Mouse (Mus musculus) layer of hippocampus, postnatal 10 days (tissue): ENCODE data around the gene Smg9. TPM values are rescaled to one million over a fixed set of nuclear protein-coding genes. Genes with fewer than 3 reads are reported as not detected.
A peak's percentile ranks its signal among the peaks of the same experiment; 100 is the strongest.

ENCODE experiments used
- DNase-seq, 2 experiments: peaks; one replicate each; pipeline ENCODE4 v3.0.0; 2021; ENCODE audit warnings: low spot score in 2 of 2
- total RNA-seq, 2 experiments: library from RNA; stranded (reverse); gene quantifications; 2 replicates each; pipeline ENCODE4 v1.2.3; 2021

The Smg9 gene
- total RNA-seq, 2 experiments from 2014 or later, result 33.5 to 34.3 TPM

DNA sequence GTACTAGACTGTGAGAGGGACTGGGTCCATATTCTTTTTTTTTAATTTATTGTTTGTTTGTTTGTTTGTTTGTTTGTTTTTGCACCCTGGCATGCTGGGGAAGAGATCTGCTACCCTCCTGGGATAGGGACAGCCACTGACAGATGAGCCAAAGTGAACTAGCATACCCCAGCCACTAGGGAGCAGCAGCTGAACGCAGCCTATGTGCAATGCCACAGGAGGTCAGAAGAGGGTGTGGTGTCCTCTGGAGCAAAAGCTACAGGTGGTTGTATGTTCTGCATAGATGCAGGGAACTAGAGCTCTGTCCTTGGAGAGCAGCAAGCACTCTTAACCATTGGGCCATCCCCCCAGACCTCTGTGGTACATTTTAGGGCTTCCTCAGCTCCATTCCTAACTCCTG, 42.4 kb downstream of the Smg9 start:
- peak; percentile 50 to 57 for DNase-seq

DNA sequence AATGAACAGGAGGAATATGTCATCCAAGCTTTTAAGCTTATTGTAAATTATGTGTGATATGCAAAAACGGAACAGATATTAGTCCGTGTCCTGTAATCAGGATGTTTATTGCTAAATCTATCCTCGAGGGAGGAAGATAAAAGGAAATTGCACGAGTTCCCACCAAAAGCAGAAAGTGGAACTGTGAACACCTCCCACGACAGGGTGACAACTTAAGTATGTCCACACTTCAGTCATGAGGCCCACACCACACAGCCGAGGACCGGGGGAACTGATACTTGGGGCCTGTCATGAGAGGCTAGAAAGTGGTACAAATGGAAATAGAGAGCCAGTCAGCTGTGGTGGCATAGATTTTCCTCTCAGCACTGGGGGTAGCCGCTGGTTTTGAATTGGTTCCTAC, 42.9 kb downstream of the Smg9 start:
- DNase-seq, result no peak

GRCm38 (mm10) chr7:24445266-24445926, 46.0 kb downstream of the Smg9 start:
- no peak for DNase-seq

GRCm38 (mm10) chr7:24446697-24447340, 47.4 kb downstream of the Smg9 start:
- DNase-seq, result no peak

GRCm38 (mm10) chr7:24448782-24449517, 49.5 kb downstream of the Smg9 start:
- DNase-seq, result no peak

- no peak for DNase-seq
These were observed 51.2 kb downstream of the Smg9 start for GRCm38 (mm10) chr7:24450585-24451017.

GRCm38 (mm10) chr7:24451855-24452311, 52.5 kb downstream of the Smg9 start, which contains the start of gene Irgc1:
Gene Irgc1, minus strand, starts transcription at chr7:24452297.
- no peak for DNase-seq

DNA sequence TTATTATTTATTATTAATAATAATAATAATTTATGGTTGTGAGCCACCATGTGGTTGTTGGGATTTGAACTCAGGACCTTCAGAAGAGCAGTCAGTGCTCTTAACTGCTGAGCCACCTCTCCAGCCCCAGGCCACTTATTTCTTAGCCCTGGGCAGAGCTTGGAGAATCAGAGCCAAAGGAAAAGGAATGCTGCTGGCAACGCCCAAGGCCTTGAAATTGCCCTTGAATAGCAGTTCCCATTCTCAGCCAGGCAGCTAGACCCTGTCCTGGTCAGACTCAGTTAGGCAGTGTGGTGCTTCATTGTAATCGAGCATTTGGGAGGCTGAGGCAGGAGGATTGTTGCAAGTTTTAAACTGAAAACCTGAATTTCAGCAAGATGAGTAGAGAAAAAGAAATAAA, 54.8 kb downstream of the Smg9 start:
- no peak for DNase-seq

DNA sequence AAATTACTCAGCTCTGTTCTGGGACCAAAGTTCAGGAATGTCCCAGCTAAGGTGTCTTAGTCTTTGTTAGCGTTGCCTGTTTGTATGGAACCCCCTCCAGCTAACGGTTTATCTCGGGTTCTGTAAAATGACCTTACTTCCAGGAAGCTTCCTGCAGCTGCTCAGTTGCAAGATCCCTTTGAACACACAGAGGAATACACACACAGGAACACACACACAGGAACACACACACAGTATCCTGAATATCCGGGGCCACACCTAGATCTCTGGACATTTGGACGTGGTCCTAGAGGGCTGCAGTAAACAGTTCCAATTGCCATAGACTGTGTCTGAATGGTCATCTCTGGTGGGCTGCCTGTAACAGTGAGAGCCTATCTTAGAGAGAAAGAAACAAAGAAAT, 56.3 kb downstream of the Smg9 start:
- no peak for DNase-seq

DNA sequence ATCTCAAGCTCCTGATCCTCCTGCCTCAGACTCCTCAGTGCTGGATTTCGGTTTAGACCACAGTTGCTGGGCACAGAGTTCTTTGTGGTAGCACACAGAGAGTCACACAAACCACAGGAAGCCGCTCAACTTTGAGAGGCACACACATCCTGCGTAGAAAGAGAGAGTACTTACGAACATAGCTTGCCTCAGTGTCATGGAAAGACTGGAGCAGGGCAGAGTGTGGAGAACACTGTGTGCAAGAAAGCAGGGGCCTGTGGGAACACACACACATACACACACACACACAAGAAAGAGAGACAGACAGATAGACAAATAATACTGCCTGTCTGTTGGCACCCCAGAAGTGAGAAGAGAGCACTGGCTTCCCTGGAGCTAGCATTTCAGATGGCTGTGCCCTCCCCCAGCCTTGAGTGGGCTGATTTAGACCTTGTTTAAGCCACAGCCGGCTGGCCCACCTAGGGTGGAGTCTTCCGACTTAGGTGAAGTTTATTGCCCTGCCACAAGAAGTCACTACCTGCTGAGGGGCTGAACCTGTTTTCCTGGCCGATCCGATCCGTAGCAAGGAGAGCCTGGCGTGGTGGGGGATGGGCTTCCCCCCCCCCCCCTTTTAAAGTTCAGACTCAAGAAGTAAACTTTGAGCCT, 58.4 kb downstream of the Smg9 start:
- no peak for DNase-seq

DNA sequence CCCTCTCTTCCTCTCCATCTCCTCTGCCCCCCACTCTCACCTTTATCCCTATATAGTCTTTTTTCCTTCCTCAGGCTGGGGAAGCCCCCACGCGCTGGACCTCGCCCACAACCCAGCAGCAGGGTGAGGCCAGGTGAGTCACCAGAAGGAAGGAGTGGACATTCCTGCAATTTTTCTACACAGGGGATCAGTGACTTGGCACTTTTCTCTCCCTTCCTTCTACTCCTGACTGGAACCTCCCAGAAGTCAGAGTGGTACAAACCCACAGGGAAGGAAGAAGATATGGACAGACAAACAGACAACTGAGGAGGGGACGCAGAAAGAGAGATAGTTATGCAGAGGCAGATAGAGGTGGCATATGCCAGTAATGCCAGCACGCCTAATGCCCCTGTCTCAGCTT, 60.0 kb downstream of the Smg9 start:
- no peak for DNase-seq

- no peak for DNase-seq
These were observed 60.4 kb downstream of the Smg9 start for GRCm38 (mm10) chr7:24459843-24460242.

DNA sequence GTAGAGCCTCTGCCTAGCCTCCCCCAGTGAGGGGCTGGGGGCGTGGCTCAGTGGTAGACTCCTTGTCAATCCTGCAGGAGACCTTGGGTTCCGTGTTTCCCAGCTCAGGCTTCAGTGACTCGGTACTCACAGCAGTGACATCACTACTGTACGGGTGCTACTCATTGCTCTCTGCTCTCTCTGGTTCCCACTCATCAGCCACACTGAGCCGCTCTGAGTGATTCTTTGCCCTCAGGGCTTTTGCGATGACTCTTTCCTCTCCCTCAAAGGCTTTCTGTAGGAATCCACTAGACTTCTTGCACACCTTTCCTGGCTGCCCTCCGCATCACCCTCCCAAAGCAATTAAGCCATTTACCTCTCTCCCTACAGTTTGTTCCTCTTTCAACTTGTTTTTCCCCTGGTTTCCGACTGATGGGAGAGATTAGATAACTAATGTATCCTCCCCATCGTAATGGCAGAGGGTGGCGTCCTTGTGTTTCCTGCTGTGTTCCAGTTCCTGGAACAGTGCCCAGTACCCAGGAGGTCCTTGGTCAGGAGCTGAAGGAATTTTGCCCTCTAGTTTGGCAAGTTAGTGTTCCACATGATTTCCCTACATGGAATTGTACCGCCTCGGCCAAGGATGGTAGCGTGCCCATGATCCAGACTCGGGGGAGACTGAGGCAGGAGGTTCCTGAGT, 62.1 kb downstream of the Smg9 start:
- no peak for DNase-seq

DNA sequence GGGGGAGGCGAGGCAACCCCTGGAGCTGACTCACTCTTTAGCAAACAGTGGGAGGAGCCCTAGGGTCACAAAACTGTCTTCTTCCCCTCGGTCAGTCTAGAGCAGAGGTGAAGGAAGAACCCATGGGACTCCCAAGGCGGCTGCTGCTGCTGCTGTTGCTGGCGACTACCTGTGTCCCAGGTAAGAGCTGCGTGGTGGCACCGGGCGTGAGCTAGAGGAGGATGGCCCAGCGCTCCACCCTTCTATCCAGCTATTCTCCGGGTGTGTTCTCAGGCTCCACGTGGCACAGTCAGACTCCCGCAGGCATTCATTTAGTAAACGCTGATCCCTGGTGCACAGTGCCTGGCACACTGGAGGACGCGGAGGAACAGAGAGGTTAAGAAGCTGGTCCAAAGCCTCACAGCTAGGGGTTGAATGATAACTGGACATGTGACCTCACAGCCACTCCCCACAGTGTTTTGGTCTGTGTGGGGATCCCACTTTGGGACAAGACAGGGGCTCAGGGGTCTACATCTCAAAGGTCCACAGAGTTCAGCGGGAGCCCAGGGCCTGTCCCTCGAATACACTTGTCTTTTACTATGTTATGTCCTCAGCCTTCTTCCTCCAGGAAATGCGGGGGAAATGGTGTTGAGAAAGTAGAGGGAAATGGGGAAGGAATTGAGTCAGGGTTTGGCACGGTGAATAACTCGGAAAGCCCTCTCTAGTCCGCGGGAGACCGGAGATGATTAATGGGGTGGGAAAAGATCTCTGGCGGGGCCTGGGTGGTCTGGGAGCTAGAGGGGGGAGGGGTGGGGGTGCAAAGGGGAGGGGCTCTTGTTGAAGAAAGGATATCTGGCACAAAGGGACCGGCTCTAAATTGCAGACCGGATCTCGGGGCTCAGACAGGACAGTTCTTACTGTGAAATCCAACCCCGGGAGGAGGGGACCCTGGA, 63.2 kb downstream of the Smg9 start, which contains the start of gene Plaur:
TSS of gene Plaur (plus strand) at position 97 of the 932 bp plus-strand sequence.
- DNase-seq, result no peak

- DNase-seq, result no peak
These were observed 67.4 kb downstream of the Smg9 start for GRCm38 (mm10) chr7:24466835-24467234.

DNA sequence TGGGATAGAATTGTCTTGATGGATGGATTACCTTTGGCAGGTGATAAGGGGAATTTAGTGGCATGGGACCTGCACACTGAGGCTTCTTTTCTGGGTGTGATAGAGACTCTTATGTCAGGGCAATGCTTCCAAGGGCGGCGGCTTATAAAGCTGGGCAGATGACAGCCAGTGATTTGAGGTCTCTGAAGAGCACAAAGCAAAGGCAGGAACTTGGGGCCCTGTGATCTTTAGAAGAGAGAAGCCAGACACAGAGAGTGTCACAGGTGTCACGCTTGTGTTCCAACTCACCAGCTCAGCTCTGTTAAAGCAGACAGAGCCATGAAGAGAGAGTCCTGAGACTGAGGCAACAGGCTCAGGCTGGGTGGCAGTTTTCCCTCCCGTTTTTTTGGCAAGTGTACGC, 68.5 kb downstream of the Smg9 start:
- DNase-seq, result no peak

- no peak for DNase-seq
These were observed 69.7 kb downstream of the Smg9 start for GRCm38 (mm10) chr7:24469126-24469525.

- no peak for DNase-seq
These were observed 70.9 kb downstream of the Smg9 start for GRCm38 (mm10) chr7:24470356-24470755.
